Mouse (Mus musculus) heart, postnatal 25 days (tissue): ENCODE measurements around the gene Cnst. TPM values are rescaled to one million over a fixed set of nuclear protein-coding genes. Genes with fewer than 3 reads are reported as not detected.

Experiments used
- DNase-seq: peaks from one replicate; pipeline ENCODE4 v3.0.0; 2022; ENCODE audit warnings: low spot score
- intact Hi-C: fragments of 180-260 bp; cut with DNase I; formaldehyde crosslinking; loops from one replicate; pipeline ENCODE4 v1.15.1; 2025
- total RNA-seq, 2 experiments: library from RNA; stranded (reverse); gene quantifications; 2 replicates each; pipeline ENCODE4 v1.2.3; 2021

Cnst gene
- total RNA-seq, 2 experiments from 2014 or later = 42.8 to 47.2 TPM

DNA sequence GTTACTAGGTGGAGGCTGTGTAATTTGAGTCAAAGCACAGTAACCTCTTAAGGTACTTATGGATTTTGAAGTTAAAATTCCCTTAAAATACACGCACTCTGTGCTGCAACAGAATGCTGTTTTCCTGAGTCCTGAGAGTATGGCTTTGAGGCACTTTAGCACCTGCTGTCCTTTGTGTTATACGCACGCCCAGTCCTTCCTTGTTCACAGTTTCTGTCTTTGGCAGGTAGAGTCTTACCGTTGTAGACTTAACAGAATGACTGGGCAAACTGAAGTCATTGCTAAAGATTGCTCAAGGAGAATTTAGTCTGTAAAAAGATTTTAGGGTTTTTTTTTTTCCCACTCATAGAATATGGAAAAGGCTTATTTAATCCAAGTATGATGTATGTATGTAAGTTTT lies 5.8 kb downstream of the Cnst start:
- intact Hi-C loops = no loop called here
- no peak for DNase-seq

- intact Hi-C loops = no loop called here
- no peak for DNase-seq
These were observed 6.6 kb downstream of the Cnst start for GRCm38 (mm10) chr1:179552751-179553150.

DNA sequence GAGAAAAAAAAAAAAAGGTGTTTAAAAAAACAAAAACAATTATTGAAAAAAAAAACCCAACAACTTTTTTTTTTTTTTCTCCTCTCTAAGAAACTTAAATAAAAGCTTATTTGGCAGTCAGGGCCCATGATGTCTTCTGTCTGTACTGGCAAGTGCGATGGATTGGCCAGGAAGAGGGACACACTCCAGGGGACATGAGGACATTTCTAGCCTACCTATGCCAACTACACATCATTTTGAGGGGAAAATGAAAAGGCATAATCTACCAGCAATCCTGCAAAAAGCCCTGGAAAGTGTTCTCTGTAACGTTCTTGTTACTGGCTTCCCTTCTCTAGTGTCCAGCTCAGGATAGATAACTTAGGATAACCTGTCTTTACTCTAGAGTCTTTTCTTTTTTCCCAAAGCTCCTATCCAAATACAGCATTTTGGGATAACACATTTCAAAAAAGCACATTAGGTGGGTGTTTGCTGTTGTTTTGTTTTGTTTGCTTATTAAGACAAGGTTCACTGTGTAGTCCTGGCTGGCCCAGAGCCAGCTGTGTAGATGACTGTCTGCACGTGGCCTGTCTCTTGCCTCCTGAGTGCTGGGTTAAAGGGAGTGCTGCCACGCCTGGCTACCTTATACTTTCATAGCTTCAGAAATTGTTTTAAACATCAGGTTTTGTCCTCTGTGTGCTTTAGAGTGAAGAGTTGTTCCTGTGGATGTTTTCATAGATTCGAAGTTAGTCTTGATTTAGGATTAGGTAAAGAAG lies 7.2 kb downstream of the Cnst start:
- intact Hi-C loops = no loop called here
- DNase-seq = no peak

DNA sequence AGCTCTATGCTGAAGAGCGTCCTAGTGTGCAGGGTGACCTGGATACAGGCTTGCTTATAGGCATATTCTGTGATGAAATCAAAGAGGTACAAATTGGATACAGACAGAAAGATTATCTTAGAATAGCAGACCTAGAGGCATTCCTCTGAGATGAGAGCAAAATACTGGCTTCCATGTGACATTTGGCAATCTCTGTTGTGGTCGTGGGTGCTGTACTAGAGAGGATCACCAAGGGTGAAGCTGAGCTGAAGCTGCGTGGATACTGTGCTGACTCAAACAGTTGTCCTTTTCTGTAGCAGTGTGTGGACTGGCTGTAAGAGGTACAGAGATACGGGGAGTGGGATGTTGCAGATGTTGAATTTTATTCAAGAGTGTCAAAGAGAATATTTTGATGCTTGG lies 7.8 kb downstream of the Cnst start:
- DNase-seq = no peak
- intact Hi-C loops = no loop called here

DNA sequence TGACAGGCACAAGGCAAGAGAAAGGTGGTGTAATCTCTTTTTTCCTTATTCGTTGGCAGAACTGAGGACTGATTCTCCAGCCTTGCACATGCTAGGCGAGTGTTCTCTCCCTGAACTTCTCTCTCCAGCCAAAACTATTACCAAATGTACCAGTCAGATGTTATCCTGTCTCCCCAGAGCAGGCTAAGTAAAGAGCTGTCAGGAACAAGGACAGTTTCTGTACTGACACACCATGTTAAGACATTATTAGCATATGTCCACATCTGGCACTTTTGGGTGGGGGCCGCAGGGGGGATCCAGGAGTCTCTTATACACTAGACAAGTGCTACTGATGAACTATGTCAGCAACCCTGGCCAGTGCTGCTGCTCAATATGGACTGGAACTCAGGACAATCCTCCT lies 10.8 kb downstream of the Cnst start:
- intact Hi-C loops = no loop called here
- DNase-seq = no peak

DNA sequence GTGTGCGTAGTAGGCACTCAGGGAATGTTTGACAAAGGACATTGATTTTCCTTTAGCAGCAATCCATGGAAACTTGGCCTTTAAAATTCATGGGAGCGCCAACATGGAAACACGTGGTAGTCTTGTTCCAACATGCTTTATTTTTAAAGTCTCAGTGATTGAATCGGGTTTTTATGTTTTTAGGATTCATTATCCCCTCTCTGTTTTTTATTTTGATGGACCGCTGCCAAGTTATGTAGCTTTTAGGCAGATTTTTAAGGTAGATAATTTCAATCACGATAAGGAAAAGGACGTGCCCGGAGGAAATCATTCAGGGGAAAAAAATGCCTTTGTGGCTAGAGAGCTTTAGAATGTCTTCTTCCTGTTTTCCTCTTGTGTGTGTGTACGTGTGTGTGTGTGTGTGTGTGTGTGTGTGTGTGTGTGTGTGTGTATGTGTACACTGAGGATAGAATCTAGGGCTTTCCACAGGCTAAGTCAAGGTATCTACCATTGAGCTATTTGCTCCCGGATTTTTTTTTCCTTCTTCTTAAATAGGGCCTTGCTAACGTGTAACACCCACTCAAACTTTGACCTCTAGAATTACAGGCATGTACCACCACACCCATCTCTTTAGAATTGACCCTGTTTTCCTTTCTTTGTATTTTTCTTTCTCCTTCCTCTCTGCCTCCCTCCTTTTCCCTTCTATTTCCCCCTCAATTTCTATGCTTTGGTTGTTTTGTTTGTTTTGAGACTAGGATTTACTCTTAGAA lies 13.4 kb downstream of the Cnst start:
- DNase-seq = no peak
- intact Hi-C loops = no loop called here

DNA sequence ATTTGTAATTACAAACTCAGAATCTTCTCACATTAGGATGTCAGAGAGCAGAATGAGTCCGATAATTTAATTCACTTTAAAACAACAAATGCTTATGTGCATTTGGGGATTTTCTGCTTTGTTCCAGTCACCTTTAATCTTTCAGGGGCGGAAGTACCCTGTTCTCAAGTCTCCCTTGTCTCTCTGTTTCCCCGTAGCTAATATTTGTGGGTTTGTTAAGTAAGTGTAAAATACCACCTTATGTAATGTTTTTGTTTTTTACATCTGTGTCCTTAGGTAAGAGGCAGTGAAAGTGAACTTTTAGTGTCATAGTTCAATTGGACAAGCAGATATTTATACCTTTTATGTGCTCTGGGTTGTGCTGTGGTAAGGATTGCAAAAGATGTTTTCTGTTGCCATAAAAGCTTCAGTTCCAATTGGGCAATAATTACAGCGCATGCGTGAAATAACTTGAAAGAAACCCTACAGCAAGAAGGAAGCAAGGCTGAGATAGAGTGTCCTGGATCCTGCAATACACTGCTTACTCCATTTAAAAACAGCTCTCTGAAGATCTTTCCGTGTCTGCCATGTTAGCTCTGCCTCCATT lies 14.8 kb downstream of the Cnst start:
- intact Hi-C loops = no loop called here
- DNase-seq = no peak

- intact Hi-C loops = no loop called here
- no peak for DNase-seq
These were observed 17.0 kb downstream of the Cnst start for GRCm38 (mm10) chr1:179563211-179563610.

GRCm38 (mm10) chr1:179563926-179564325 lies 17.8 kb downstream of the Cnst start:
- DNase-seq = no peak
- intact Hi-C loops = no loop called here

GRCm38 (mm10) chr1:179567558-179567957 lies 21.4 kb downstream of the Cnst start:
- intact Hi-C loops = no loop called here
- DNase-seq = no peak

DNA sequence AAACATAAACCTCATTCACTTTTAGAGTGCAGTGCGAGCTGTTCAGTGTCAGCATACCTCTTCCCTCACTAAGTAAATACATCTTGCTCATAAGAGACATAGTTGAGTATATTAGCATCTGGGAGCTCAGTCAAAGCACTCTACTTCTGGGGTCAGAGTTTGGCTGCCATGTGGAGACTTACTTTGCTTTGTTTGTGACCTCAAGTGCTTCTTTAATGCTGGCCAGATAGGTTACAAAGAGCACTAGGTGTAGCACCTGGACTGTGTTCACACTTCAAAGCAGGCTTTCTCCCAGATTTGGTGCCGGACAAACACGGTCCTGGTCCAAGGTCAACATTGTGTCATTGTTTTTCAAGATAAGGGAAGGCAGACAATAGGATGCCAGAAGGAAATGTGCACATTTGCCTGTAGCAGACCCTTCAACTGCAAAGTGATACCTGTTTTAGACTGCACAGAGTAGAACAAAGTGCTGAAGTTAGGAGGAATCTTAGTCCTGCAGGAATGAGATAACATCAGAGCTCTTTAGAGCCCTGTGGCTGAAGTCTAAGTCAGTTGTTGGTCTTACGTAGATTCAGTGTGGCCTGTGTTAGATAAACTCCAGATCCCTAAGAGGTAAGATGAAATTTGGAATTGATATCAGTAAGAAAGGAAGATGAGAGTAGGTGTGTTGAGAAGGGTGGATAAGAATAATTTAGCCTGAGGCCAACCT lies 22.7 kb downstream of the Cnst start:
- intact Hi-C loops = no loop called here
- no peak for DNase-seq

DNA sequence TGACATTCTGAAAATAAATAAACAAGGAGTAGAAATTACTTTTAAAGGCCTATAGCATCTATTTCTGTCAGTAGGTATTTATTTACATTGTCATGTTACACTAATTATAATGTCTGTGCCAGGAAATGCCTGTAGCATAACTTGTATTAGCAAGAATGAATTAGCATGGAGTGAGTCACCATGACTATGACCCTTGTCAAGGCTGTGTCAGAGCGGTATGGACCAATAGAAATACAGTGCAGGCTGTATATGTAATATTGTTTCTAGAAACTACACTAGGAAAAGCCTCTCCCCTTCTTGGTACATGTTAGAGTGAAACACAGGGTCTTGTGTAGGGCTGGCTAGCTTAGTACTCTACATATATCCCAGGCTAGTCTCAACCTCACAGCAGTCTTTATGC lies 24.3 kb downstream of the Cnst start:
- intact Hi-C loops = no loop called here
- no peak for DNase-seq

GRCm38 (mm10) chr1:179571686-179572085 lies 25.5 kb downstream of the Cnst start:
- DNase-seq = no peak
- intact Hi-C loops = no loop called here

DNA sequence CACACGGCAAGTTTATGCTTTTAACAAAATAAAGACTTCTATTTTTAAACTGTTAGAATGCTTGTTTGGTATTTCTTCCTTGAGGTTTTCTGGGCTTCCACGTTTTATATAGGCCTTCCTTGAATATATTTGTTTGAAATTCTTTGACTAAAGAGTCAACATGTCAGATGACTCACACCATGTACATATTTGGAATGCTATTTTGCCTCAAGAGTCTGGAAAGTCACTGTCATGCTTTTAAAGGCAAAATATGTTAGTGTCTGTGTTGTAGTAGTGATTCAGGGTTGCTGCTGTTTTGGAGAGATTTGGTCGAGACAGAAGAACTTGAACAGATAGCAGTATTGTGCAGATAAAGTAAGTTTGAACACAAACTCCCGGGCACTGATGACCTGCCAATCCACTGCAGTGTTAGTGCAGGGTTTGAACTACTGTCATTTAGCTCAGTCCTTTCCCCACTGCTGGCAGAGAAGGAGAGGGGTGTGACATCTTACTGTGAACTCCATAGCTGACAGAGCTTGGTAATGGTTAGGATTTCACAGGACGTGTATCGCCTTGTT lies 27.6 kb downstream of the Cnst start:
- DNase-seq = no peak
- intact Hi-C loops = no loop called here

- intact Hi-C loops = no loop called here
- no peak for DNase-seq
These were observed 32.5 kb downstream of the Cnst start for GRCm38 (mm10) chr1:179578625-179579024.

DNA sequence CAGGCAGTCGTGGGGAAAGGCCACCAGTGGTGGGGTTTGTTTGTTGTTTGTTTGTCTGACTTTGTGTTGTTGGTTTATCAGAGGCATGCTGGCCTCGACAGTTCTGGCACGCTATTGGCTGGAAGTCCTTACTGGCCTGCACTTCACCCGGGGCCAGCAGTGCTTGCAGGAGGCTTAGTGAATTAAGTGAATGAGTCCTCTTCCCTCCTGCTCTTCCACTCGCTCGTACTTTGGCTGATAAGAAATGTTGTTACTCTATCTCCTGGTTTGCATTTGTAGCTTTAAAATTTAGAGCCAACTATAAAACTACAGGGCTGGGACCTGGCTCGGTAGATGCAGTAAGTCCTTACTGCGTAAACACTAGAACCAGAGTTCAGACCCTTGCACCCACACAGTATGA lies 34.0 kb downstream of the Cnst start:
- DNase-seq = no peak
- intact Hi-C loops = no loop called here

DNA sequence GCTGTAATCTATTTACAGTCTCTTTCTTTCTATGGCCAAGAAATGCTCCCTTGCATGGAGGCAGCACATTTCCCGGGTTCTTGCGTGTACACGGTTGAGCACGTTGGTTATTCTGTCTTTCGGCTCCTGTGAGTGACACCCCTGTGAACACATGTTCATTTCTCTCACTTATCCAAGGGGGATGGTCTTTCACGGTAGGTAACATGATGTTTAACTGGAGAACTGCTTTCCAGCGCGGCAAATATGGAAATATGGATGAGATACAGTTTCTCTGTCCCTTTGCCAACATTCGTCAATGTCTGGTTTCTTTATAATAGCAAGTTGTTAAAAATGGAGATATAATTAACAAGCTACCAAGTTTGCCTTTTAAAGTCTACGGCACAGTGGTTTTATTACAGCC lies 35.3 kb downstream of the Cnst start:
- DNase-seq = no peak
- intact Hi-C loops = no loop called here

GRCm38 (mm10) chr1:179582021-179582433 lies 35.9 kb downstream of the Cnst start:
- intact Hi-C loops = no loop called here
- peak; percentile 14 for DNase-seq

GRCm38 (mm10) chr1:179583090-179583489 lies 36.9 kb downstream of the Cnst start:
- intact Hi-C loops = no loop called here
- DNase-seq = no peak

- no peak for DNase-seq
- intact Hi-C loops = no loop called here
These were observed 38.0 kb downstream of the Cnst start for GRCm38 (mm10) chr1:179584220-179584619.
